Mouse (Mus musculus) left cerebral cortex, postnatal 4 days (tissue): Measurements from ENCODE around the gene Gm3029. TPM values are rescaled to one million over a fixed set of nuclear protein-coding genes. Genes with fewer than 3 reads are reported as not detected.
"Not testable (repeated sequence)": the region's sequence is repeated elsewhere in the genome, so short reads cannot be mapped to it uniquely, and the experiment has no call there.

Source experiments
- DNase-seq: peaks from one replicate; pipeline ENCODE4 v3.0.0-alpha.2; 2022
- intact Hi-C: fragments of 180-260 bp; cut with DNase I; formaldehyde crosslinking; loops from one replicate; pipeline ENCODE4 v1.15.1; 2025
- total RNA-seq, 2 experiments: library from RNA; stranded (reverse); gene quantifications; 2 replicates each; pipeline ENCODE4 v1.2.3; 2021

The Gm3029 gene
- total RNA-seq: not detected

GRCm38 (mm10) chr14:3931456-3931855 is at the start of gene Gm3029:
Gene Gm3029, plus strand, starts transcription at chr14:3931756.
- DNase-seq, intact Hi-C loops: not testable (repeated sequence)

- intact Hi-C loops, DNase-seq: not testable (repeated sequence)
These were observed 47.7 kb upstream of the Gm3029 start, which contains the start of gene Gm2916 for GRCm38 (mm10) chr14:3883872-3884271. Gene Gm2916, plus strand, starts transcription at chr14:3884172.

GRCm38 (mm10) chr14:3963247-3963646 is 31.7 kb downstream of the Gm3029 start, which contains the start of gene Gm3095:
Gene Gm3095, plus strand, starts transcription at chr14:3963547.
- intact Hi-C loops, DNase-seq: not testable (repeated sequence)

Other genes with a start within 250 kb of the Gm3029 start
- not detected for gene Gm3043, start 243.0 kb upstream of the Gm3029 start, total RNA-seq
- gene Gm3002, start 121.7 kb upstream of the Gm3029 start, total RNA-seq: 1 to 10 TPM; 5.3 to 8.6 TPM
- not detected for gene Gm3033, start 85.5 kb upstream of the Gm3029 start, total RNA-seq
- not detected for gene Gm2916, start 47.6 kb upstream of the Gm3029 start, total RNA-seq
- gene Gm3095, start 31.8 kb downstream of the Gm3029 start, total RNA-seq: 1 to 10 TPM; 1.0 to 1.2 TPM
- not detected for gene Gm3099, start 66.6 kb downstream of the Gm3029 start, total RNA-seq
- gene Gm5796, start 92.2 kb downstream of the Gm3029 start, total RNA-seq: 10 to 100 TPM; 27.3 to 27.4 TPM
- gene Gm3115, start 152.4 kb downstream of the Gm3029 start, total RNA-seq: 1 to 10 TPM; 1.0 to 1.1 TPM
- gene Gm8108, start 178.8 kb downstream of the Gm3029 start, total RNA-seq: 10 to 100 TPM; 20.5 to 23.2 TPM
- not detected for gene Gm3127, start 233.3 kb downstream of the Gm3029 start, total RNA-seq